Comparison of ENCODE assay signal across 17 mouse cellular contexts in the genomic region with DNA sequence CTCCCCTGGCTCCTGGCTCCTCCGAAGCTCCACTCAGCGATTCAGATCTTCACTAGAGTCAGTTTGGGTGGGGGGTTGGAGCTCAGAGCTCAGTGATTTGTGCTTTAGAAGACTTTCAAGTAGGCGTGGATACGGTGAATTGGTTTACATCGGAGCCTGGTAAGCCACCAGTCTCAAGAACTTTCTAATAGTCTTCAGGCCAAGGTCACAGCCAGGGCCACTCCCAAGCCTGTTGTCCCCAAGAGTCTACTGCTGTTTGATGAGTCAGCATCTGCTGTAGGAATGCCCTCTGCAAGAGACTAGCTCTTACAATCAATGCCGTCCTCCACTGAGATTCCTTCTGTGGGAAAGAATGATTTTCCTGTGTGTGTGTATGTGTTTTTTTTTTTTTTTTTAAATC. TPM values are rescaled to one million over a fixed set of nuclear protein-coding genes. Genes with fewer than 3 reads are reported as not detected.
DNase-seq lines count a peak whose midpoint lies in the region; ATAC-seq lines count a peak whose summit lies in the region.
"Had no signal": no experiment of that assay in that cellular context is flagged by ENCODE, and none has a peak within 500 bp of the region (broad histone marks: within the 10 kb centered on the region; RNA-seq: fewer than 3 reads in every experiment).

No protein-coding gene starts in this region.

- no peak for ATAC-seq in neural tube, embryonic 11.5 days (ENCODE audit: insufficient read depth, low FRiP score, low TSS enrichment)
- no peak for ATAC-seq in hindbrain, embryonic 16.5 days
- no peak for ATAC-seq in megakaryocyte progenitor cell, adult 5-6 weeks (replicated peaks; ENCODE audit: poor library complexity)

- H3K9ac ChIP-seq in neural tube, embryonic 11.5 days (ENCODE audit: low read length) = no peak overlapping the region
- H3K9ac ChIP-seq in hindbrain, embryonic 16.5 days (ENCODE audit: low read depth, low read length) = no peak overlapping the region; the same call in 1 of the 2 replicates
- H3K9ac ChIP-seq: embryonic facial prominence, embryonic 15.5 days; limb, embryonic 15.5 days had no signal

- H3K9me3 ChIP-seq in neural tube, embryonic 11.5 days (ENCODE audit: control insufficient read depth, low read length) = no peaks in the 10 kb centered on the region
- H3K9me3 ChIP-seq in hindbrain, embryonic 16.5 days (ENCODE audit: control insufficient read depth, low read length) = no peaks in the 10 kb centered on the region
- H3K9me3 ChIP-seq: embryonic facial prominence, embryonic 15.5 days; limb, embryonic 15.5 days had no signal

- no peaks in the 10 kb centered on the region for H3K36me3 ChIP-seq in neural tube, embryonic 11.5 days (ENCODE audit: control insufficient read depth, insufficient read depth, low read length)
- H3K36me3 ChIP-seq in hindbrain, embryonic 16.5 days (ENCODE audit: control insufficient read depth, insufficient read depth, low read length) = no peaks in the 10 kb centered on the region
- H3K36me3 ChIP-seq: embryonic facial prominence, embryonic 15.5 days; limb, embryonic 15.5 days had no signal

- peak; percentile 61 for DNase-seq in adrenal gland, postnatal 14 days
- DNase-seq in adrenal gland, adult 8-10 months = no peak
- DNase-seq in neural tube, embryonic 11.5 days (ENCODE audit: low spot score) = no peak
- DNase-seq in neural tube, embryonic 10.5 days (ENCODE audit: extremely low spot score, low spot score) = no peak
- DNase-seq in thymus, postnatal 0 days (ENCODE audit: low spot score) = no peak
- no peak for DNase-seq in layer of hippocampus, postnatal 36 days
- DNase-seq: cerebellum, adult 9-11 months; thymus, adult 18-20 months had no signal

- peaks cover 35% of the 10 kb centered on the region for H3K4me1 ChIP-seq in neural tube, embryonic 11.5 days (ENCODE audit: control insufficient read depth, insufficient read depth, low read length)
- H3K4me1 ChIP-seq in hindbrain, embryonic 16.5 days (ENCODE audit: control insufficient read depth, insufficient read depth, low read depth, low read length) = peaks cover 34% of the 10 kb centered on the region

- WGBS in neural tube, embryonic 11.5 days = 76% methylated on average over 6 of the region's 6 CpGs
- 53% methylated on average over 6 of the region's 6 CpGs for WGBS in hindbrain, embryonic 16.5 days

- no peak overlapping the region for H3K4me3 ChIP-seq in neural tube, embryonic 11.5 days (ENCODE audit: low read depth, low read length)
- H3K4me3 ChIP-seq in hindbrain, embryonic 16.5 days (ENCODE audit: low read length) = no peak overlapping the region
- H3K4me3 ChIP-seq: embryonic facial prominence, embryonic 15.5 days; limb, embryonic 15.5 days; myocyte had no signal

- 0 out of 2 replicates have a peak overlapping the region, but pooled peaks have one; percentile 14 for H3K27ac ChIP-seq in neural tube, embryonic 11.5 days (ENCODE audit: low read depth, low read length)
- H3K27ac ChIP-seq in hindbrain, embryonic 16.5 days (ENCODE audit: low read depth, low read length) = peak overlapping the region; percentile 98
- H3K27ac ChIP-seq: embryonic facial prominence, embryonic 15.5 days; kidney, postnatal 0 days; limb, embryonic 15.5 days had no signal

- no peak overlapping the region for H3K4me2 ChIP-seq in neural tube, embryonic 11.5 days (ENCODE audit: low read depth)
- peak overlapping the region; percentile 7; the same call in 1 of the 2 replicates for H3K4me2 ChIP-seq in hindbrain, embryonic 16.5 days (ENCODE audit: low read length)
- H3K4me2 ChIP-seq: embryonic facial prominence, embryonic 15.5 days; limb, embryonic 15.5 days had no signal

- H3K27me3 ChIP-seq in neural tube, embryonic 11.5 days (ENCODE audit: control insufficient read depth, insufficient read depth, low read length) = no peaks in the 10 kb centered on the region
- no peaks in the 10 kb centered on the region for H3K27me3 ChIP-seq in hindbrain, embryonic 16.5 days (replicated peaks; ENCODE audit: control insufficient read depth, insufficient read depth, low read length)
- H3K27me3 ChIP-seq: embryonic facial prominence, embryonic 15.5 days; limb, embryonic 15.5 days had no signal

RNA-seq across cellular contexts. Expression of a gene that starts 28.6 kb away (rescaled TPM):
- total RNA-seq in adrenal gland, postnatal 14 days (2021) = 124 and 185 TPM in 2 replicates
- total RNA-seq in adrenal gland, adult 8-10 months (2022) = 100 to 1,000 TPM in 3 of 4 experiments, 10 to 100 TPM in 1; 70.5 to 196 (median 116) TPM
- 8,277 and 8,733 TPM in 2 replicates for polyA plus RNA-seq in neural tube, embryonic 11.5 days (2014; fragmentation: Nextera tagmentation; extraction: Ambion mirVana)
- 15,480 and 15,543 TPM in 2 replicates for polyA plus RNA-seq in hindbrain, embryonic 16.5 days (2015; fragmentation: Nextera tagmentation; extraction: Ambion mirVana)
- polyA plus RNA-seq in thymus, postnatal 0 days (2015; fragmentation: Nextera tagmentation; extraction: Ambion mirVana) = 227 and 236 TPM in 2 replicates
- total RNA-seq in megakaryocyte progenitor cell, adult 5-6 weeks (2015) = 30.3 and 33.5 TPM in 2 replicates
- total RNA-seq in megakaryocyte progenitor cell, adult 5-6 weeks (2017) = 15.3 and 22.2 TPM in 2 replicates
- total RNA-seq in layer of hippocampus, postnatal 36 days (2021) = 100 to 1,000 TPM; 868 to 949 TPM

RNA-seq across cellular contexts. Expression of a gene that starts 28.7 kb away (rescaled TPM):
- total RNA-seq in adrenal gland, postnatal 14 days (2021) = not detected in 2 replicates
- not detected for total RNA-seq in adrenal gland, adult 8-10 months (2022)
- polyA plus RNA-seq in neural tube, embryonic 11.5 days (2014; fragmentation: Nextera tagmentation; extraction: Ambion mirVana) = not detected in 2 replicates
- not detected in 2 replicates for polyA plus RNA-seq in hindbrain, embryonic 16.5 days (2015; fragmentation: Nextera tagmentation; extraction: Ambion mirVana)
- not detected in 2 replicates for polyA plus RNA-seq in thymus, postnatal 0 days (2015; fragmentation: Nextera tagmentation; extraction: Ambion mirVana)
- total RNA-seq in megakaryocyte progenitor cell, adult 5-6 weeks (2015) = 0.69 and 1.1 TPM in 2 replicates
- total RNA-seq in megakaryocyte progenitor cell, adult 5-6 weeks (2017) = not detected in 2 replicates
- total RNA-seq in layer of hippocampus, postnatal 36 days (2021) = not detected
- total RNA-seq: granulocyte monocyte progenitor cell, adult 5-6 weeks; hematopoietic stem cell, adult 5-6 weeks; layer of hippocampus, postnatal 25 days had no signal
- polyA plus RNA-seq: embryonic facial prominence, embryonic 15.5 days; kidney, postnatal 0 days; limb, embryonic 15.5 days had no signal

RNA-seq across cellular contexts. Expression of a gene that starts 47.6 kb away (rescaled TPM):
- 200 and 223 TPM in 2 replicates for total RNA-seq in adrenal gland, postnatal 14 days (2021)
- 100 to 1,000 TPM; 207 to 347 (median 262) TPM for total RNA-seq in adrenal gland, adult 8-10 months (2022)
- 109 and 112 TPM in 2 replicates for polyA plus RNA-seq in neural tube, embryonic 11.5 days (2014; fragmentation: Nextera tagmentation; extraction: Ambion mirVana)
- 20.8 and 23.3 TPM in 2 replicates for polyA plus RNA-seq in hindbrain, embryonic 16.5 days (2015; fragmentation: Nextera tagmentation; extraction: Ambion mirVana)
- polyA plus RNA-seq in thymus, postnatal 0 days (2015; fragmentation: Nextera tagmentation; extraction: Ambion mirVana) = 153 and 156 TPM in 2 replicates
- total RNA-seq in megakaryocyte progenitor cell, adult 5-6 weeks (2015) = 187 and 190 TPM in 2 replicates
- 79.3 and 105 TPM in 2 replicates for total RNA-seq in megakaryocyte progenitor cell, adult 5-6 weeks (2017)
- total RNA-seq in layer of hippocampus, postnatal 36 days (2021) = 10 to 100 TPM; 56.8 to 66.3 TPM

RNA-seq across cellular contexts. Expression of a gene that starts 47.7 kb away (rescaled TPM):
- total RNA-seq in adrenal gland, postnatal 14 days (2021) = 337 and 342 TPM in 2 replicates
- 100 to 1,000 TPM; 199 to 221 (median 208) TPM for total RNA-seq in adrenal gland, adult 8-10 months (2022)
- 1,967 and 2,051 TPM in 2 replicates for polyA plus RNA-seq in neural tube, embryonic 11.5 days (2014; fragmentation: Nextera tagmentation; extraction: Ambion mirVana)
- 1,672 and 1,683 TPM in 2 replicates for polyA plus RNA-seq in hindbrain, embryonic 16.5 days (2015; fragmentation: Nextera tagmentation; extraction: Ambion mirVana)
- 1,370 and 1,449 TPM in 2 replicates for polyA plus RNA-seq in thymus, postnatal 0 days (2015; fragmentation: Nextera tagmentation; extraction: Ambion mirVana)
- 2,787 and 2,962 TPM in 2 replicates for total RNA-seq in megakaryocyte progenitor cell, adult 5-6 weeks (2015)
- 767 and 827 TPM in 2 replicates for total RNA-seq in megakaryocyte progenitor cell, adult 5-6 weeks (2017)
- total RNA-seq in layer of hippocampus, postnatal 36 days (2021) = 100 to 1,000 TPM; 469 to 520 TPM
